Mouse (Mus musculus) right cerebral cortex, adult 2 months (tissue): ENCODE results near the gene Epb41l4b.
A peak's percentile ranks its signal among the peaks of the same experiment; 100 is the strongest.

Experiments used
- DNase-seq, 2 experiments: peaks; one replicate each; pipeline ENCODE4 v3.0.0; 2021 to 2022; ENCODE audit warnings: low spot score in 2 of 2

Epb41l4b gene

GRCm38 (mm10) chr4:57016366-57017171, 126.7 kb downstream of the Epb41l4b start:
- DNase-seq: no peak

- DNase-seq: no peak
Measured at GRCm38 (mm10) chr4:57015032-57015431, 128.2 kb downstream of the Epb41l4b start.

- DNase-seq: no peak
Measured at GRCm38 (mm10) chr4:57011454-57012046, 131.7 kb downstream of the Epb41l4b start.

GRCm38 (mm10) chr4:57010919-57011318, 132.3 kb downstream of the Epb41l4b start:
- DNase-seq: no peak

GRCm38 (mm10) chr4:57010425-57010824, 132.8 kb downstream of the Epb41l4b start:
- DNase-seq: no peak

- no peak for DNase-seq
Measured at GRCm38 (mm10) chr4:57007717-57008116, 135.5 kb downstream of the Epb41l4b start.

- DNase-seq: no peak
Measured at GRCm38 (mm10) chr4:57005011-57005410, 138.2 kb downstream of the Epb41l4b start.

- no peak for DNase-seq
Measured at GRCm38 (mm10) chr4:57003886-57004285, 139.4 kb downstream of the Epb41l4b start.

- DNase-seq: no peak
Measured at GRCm38 (mm10) chr4:57002751-57003150, 140.5 kb downstream of the Epb41l4b start.

GRCm38 (mm10) chr4:57001437-57001836, 141.8 kb downstream of the Epb41l4b start:
- no peak for DNase-seq

- DNase-seq: no peak
Measured at GRCm38 (mm10) chr4:56993331-56993730, 149.9 kb downstream of the Epb41l4b start.

GRCm38 (mm10) chr4:56991951-56992350, 151.3 kb downstream of the Epb41l4b start:
- no peak for DNase-seq

- DNase-seq: peak; percentile 71 to 72
Measured at GRCm38 (mm10) chr4:56990215-56990584, 153.0 kb downstream of the Epb41l4b start, which contains the start of gene Frrs1l. Gene Frrs1l (minus strand): TSS chr4:56990391.

GRCm38 (mm10) chr4:56989431-56990214, 153.6 kb downstream of the Epb41l4b start:
- DNase-seq: peak; percentile 43 to 54

GRCm38 (mm10) chr4:56965586-56966179, 177.6 kb downstream of the Epb41l4b start:
- DNase-seq: peak; percentile 59 to 64

- DNase-seq: peak; percentile 61 to 67
Measured at GRCm38 (mm10) chr4:56963687-56964086, 179.6 kb downstream of the Epb41l4b start.

GRCm38 (mm10) chr4:56961320-56961925, 181.8 kb downstream of the Epb41l4b start:
- no peak for DNase-seq

- no peak for DNase-seq
Measured at GRCm38 (mm10) chr4:56957518-56957917, 185.7 kb downstream of the Epb41l4b start.

- no peak for DNase-seq
Measured at GRCm38 (mm10) chr4:56953235-56953634, 190.0 kb downstream of the Epb41l4b start.

GRCm38 (mm10) chr4:56951701-56952100, 191.5 kb downstream of the Epb41l4b start:
- DNase-seq: no peak

- no peak for DNase-seq
Measured at GRCm38 (mm10) chr4:56949494-56949893, 193.7 kb downstream of the Epb41l4b start.
